Mouse (Mus musculus) cortical plate, adult 2 months (tissue): Measurements from ENCODE around the gene Sacs.

Source experiments
- CTCF ChIP-seq: fragments of 200-500 bp; IDR thresholded peaks from 2 replicates; pipeline ENCODE4 v1.5.1; 2011; ENCODE audit warnings: mild to moderate bottlenecking, control low read depth, low read length; ENCODE audit not compliant: insufficient read depth; ENCODE audit errors: extremely low read depth
- POLR2A ChIP-seq: fragments of 200-500 bp; IDR thresholded peaks from 2 replicates; pipeline ENCODE4 v1.6.1; 2011; ENCODE audit warnings: mild to moderate bottlenecking, low read length, control low read depth; ENCODE audit not compliant: insufficient read depth; ENCODE audit errors: extremely low read depth

DNA sequence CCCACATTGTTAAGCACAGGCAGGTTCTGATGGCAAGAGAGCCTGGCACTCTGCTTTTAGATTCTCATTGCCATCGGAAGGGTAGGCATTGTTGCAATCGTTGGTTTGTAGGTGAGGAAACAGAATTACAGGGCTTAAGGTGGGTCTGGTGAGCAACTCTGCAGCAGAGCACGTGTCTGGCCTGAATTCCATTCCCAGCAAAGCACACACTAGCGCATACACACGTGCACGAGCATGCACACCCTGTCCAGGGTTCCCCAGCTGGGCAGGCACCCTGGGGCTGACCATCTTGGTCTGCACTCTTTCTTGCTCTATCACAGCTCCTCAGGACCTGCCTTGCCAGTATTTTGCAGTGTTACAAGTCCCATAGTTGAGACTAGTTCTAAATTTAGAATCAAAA, 13.1 kb upstream of the Sacs start:
- TF ChIP-seq POLR2A (no peak), CTCF (no peak)
